Mouse (Mus musculus): ENCODE results near the gene Vps13d. TPM values are rescaled to one million over a fixed set of nuclear protein-coding genes. Genes with fewer than 3 reads are reported as not detected.

Vps13d gene
- polyA plus RNA-seq, 1 experiment, result 15.6 TPM

DNA sequence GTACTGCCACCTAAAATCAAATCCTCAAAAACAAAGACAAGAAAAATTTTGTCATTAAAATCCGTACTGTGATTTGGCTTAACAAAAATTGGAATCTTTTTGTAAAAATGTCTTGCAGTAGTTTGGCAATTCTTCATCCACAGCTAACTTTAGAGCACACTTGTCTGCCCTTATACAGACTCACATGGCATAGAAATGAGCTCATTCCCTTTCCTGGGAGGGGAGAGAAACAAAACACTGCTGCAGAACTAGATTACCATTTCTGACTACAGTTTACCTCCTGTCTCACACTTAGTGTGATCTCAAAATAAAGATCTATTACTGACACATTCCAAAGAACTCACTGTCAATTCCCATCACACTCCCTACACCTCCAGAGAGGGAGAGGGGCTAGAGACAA, 58.1 kb downstream of the Vps13d start:
- H3K36me3 ChIP-seq (ENCODE audit: control insufficient read depth, insufficient read depth, low read length, poor library complexity, severe bottlenecking), result peaks cover 14% of the 10 kb centered on the region

GRCm38 (mm10) chr4:145135473-145135872, 59.3 kb downstream of the Vps13d start:
- Histone ChIP-seq H3K4me3 (ENCODE audit: low read depth, low read length) (no peak overlapping the region), H3K9me3 (replicated peaks; ENCODE audit: control insufficient read depth, insufficient read depth, low read length, poor library complexity, severe bottlenecking) (no peaks in the 10 kb centered on the region), H3K4me1 (ENCODE audit: control insufficient read depth, insufficient read depth, low read length) (no peaks in the 10 kb centered on the region), H3K27ac (ENCODE audit: insufficient read depth, low read length) (no peak overlapping the region), H3K9ac (ENCODE audit: low read depth, poor library complexity, severe bottlenecking) (no peak overlapping the region), H3K27me3 (ENCODE audit: control insufficient read depth, insufficient read depth, low read length, poor library complexity, severe bottlenecking) (no peaks in the 10 kb centered on the region), H3K36me3 (ENCODE audit: control insufficient read depth, insufficient read depth, low read length, poor library complexity, severe bottlenecking) (peaks cover 12% of the 10 kb centered on the region)
- no peak for TF ChIP-seq CTCF (IDR thresholded peaks at IDR 0.05; ENCODE audit: low read depth, low read length)
- no peak for TF ChIP-seq POLR2A (IDR thresholded peaks at IDR 0.05; ENCODE audit: insufficient read depth, low read length)
- no peak for TF ChIP-seq EP300 (IDR thresholded peaks at IDR 0.05; ENCODE audit: insufficient read depth, low read depth, low read length)

More for the DNA sequence above, 58.1 kb downstream of the Vps13d start:
- Histone ChIP-seq H3K27ac (ENCODE audit: insufficient read depth, low read length) (no peak overlapping the region), H3K9ac (ENCODE audit: low read depth, poor library complexity, severe bottlenecking) (no peak overlapping the region), H3K27me3 (ENCODE audit: control insufficient read depth, insufficient read depth, low read length, poor library complexity, severe bottlenecking) (no peaks in the 10 kb centered on the region), H3K9me3 (replicated peaks; ENCODE audit: control insufficient read depth, insufficient read depth, low read length, poor library complexity, severe bottlenecking) (no peaks in the 10 kb centered on the region), H3K4me3 (ENCODE audit: low read depth, low read length) (no peak overlapping the region), H3K4me1 (ENCODE audit: control insufficient read depth, insufficient read depth, low read length) (no peaks in the 10 kb centered on the region)
- TF ChIP-seq EP300 (IDR thresholded peaks at IDR 0.05; ENCODE audit: insufficient read depth, low read depth, low read length), result no peak
- no peak for TF ChIP-seq POLR2A (IDR thresholded peaks at IDR 0.05; ENCODE audit: insufficient read depth, low read length)
- TF ChIP-seq CTCF (IDR thresholded peaks at IDR 0.05; ENCODE audit: low read depth, low read length), result no peak

DNA sequence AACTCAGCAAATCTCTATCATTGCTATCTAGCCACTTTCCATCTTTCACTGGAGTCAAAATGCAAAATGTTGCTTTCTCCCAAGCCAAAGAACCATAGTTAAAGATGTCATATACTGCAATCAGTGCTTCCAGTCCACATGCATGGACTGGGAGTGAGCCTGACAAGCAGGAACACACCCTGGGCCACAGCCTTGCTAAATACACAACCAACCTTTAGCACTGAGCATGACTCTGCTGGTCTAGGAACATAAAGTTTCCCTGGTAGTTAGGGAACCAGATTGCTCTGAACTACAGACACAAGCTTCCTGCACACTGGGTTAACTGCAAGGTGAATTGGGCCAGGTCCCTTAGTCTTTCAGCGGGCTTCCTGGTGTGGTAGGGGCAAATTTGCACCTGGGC, 64.0 kb downstream of the Vps13d start:
- Histone ChIP-seq H3K36me3 (ENCODE audit: control insufficient read depth, insufficient read depth, low read length, poor library complexity, severe bottlenecking) (0 out of 2 replicates have a peak, but pooled peaks cover 8% of the 10 kb centered on the region), H3K9me3 (replicated peaks; ENCODE audit: control insufficient read depth, insufficient read depth, low read length, poor library complexity, severe bottlenecking) (no peaks in the 10 kb centered on the region), H3K9ac (ENCODE audit: low read depth, poor library complexity, severe bottlenecking) (no peak overlapping the region), H3K4me1 (ENCODE audit: control insufficient read depth, insufficient read depth, low read length) (no peaks in the 10 kb centered on the region), H3K27ac (ENCODE audit: insufficient read depth, low read length) (no peak overlapping the region), H3K27me3 (ENCODE audit: control insufficient read depth, insufficient read depth, low read length, poor library complexity, severe bottlenecking) (no peaks in the 10 kb centered on the region), H3K4me3 (ENCODE audit: low read depth, low read length) (no peak overlapping the region)
- no peak for TF ChIP-seq EP300 (IDR thresholded peaks at IDR 0.05; ENCODE audit: insufficient read depth, low read depth, low read length)
- no peak for TF ChIP-seq CTCF (IDR thresholded peaks at IDR 0.05; ENCODE audit: low read depth, low read length)
- TF ChIP-seq POLR2A (IDR thresholded peaks at IDR 0.05; ENCODE audit: insufficient read depth, low read length), result no peak

- Histone ChIP-seq H3K27ac (ENCODE audit: insufficient read depth, low read length) (no peak overlapping the region), H3K36me3 (ENCODE audit: control insufficient read depth, insufficient read depth, low read length, poor library complexity, severe bottlenecking) (0 out of 2 replicates have a peak, but pooled peaks cover 8% of the 10 kb centered on the region), H3K4me1 (ENCODE audit: control insufficient read depth, insufficient read depth, low read length) (no peaks in the 10 kb centered on the region), H3K9me3 (replicated peaks; ENCODE audit: control insufficient read depth, insufficient read depth, low read length, poor library complexity, severe bottlenecking) (no peaks in the 10 kb centered on the region), H3K27me3 (ENCODE audit: control insufficient read depth, insufficient read depth, low read length, poor library complexity, severe bottlenecking) (no peaks in the 10 kb centered on the region), H3K9ac (ENCODE audit: low read depth, poor library complexity, severe bottlenecking) (no peak overlapping the region), H3K4me3 (ENCODE audit: low read depth, low read length) (no peak overlapping the region)
- TF ChIP-seq POLR2A (IDR thresholded peaks at IDR 0.05; ENCODE audit: insufficient read depth, low read length) (no peak), CTCF (IDR thresholded peaks at IDR 0.05; ENCODE audit: low read depth, low read length) (no peak), EP300 (IDR thresholded peaks at IDR 0.05; ENCODE audit: insufficient read depth, low read depth, low read length) (no peak)
These were observed 64.8 kb downstream of the Vps13d start for GRCm38 (mm10) chr4:145129956-145130548.

DNA sequence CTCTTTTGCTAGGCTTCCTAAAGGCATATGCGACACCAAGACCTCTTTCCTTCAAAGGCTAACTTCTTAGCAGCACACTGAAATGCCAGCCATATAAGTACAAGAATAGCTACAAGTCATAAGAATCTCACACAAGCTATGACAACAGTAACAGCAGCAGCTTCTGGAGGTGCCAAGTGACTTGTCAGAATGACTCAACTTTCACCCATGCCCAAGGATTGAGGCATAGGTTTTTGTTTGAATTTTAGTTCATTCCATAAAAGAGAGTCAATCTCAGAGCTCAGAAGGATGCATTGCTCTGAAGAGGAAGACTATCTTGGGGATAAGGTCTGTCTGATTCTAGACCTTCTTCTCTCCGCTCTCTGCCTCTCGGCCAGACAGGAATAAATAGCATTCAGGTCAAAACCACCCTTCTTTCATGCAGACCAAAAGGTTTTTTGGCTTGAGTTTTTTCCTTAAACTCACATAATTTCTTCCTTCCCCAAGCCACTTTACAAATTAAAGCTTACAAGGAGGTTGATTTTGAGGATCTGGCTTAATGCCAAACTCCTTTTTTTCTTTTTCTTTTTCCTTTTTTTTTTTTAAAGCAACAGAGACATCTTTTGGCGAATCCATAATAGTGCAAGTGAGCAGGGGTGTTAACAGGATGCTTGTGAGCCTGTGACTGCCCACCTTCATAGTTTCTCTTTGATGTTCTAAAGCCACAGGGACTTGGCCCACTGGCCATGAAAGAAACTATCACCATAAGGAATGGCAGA, 69.2 kb downstream of the Vps13d start:
- Histone ChIP-seq H3K9me3 (replicated peaks; ENCODE audit: control insufficient read depth, insufficient read depth, low read length, poor library complexity, severe bottlenecking) (no peaks in the 10 kb centered on the region), H3K4me1 (ENCODE audit: control insufficient read depth, insufficient read depth, low read length) (no peaks in the 10 kb centered on the region), H3K9ac (ENCODE audit: low read depth, poor library complexity, severe bottlenecking) (no peak overlapping the region), H3K27me3 (ENCODE audit: control insufficient read depth, insufficient read depth, low read length, poor library complexity, severe bottlenecking) (no peaks in the 10 kb centered on the region), H3K36me3 (ENCODE audit: control insufficient read depth, insufficient read depth, low read length, poor library complexity, severe bottlenecking) (peaks cover 7% of the 10 kb centered on the region; the same call in 1 of the 2 replicates), H3K4me3 (ENCODE audit: low read depth, low read length) (no peak overlapping the region), H3K27ac (ENCODE audit: insufficient read depth, low read length) (no peak overlapping the region)
- TF ChIP-seq EP300 (IDR thresholded peaks at IDR 0.05; ENCODE audit: insufficient read depth, low read depth, low read length) (no peak), POLR2A (IDR thresholded peaks at IDR 0.05; ENCODE audit: insufficient read depth, low read length) (no peak), CTCF (IDR thresholded peaks at IDR 0.05; ENCODE audit: low read depth, low read length) (no peak)

- Histone ChIP-seq H3K9me3 (replicated peaks; ENCODE audit: control insufficient read depth, insufficient read depth, low read length, poor library complexity, severe bottlenecking) (no peaks in the 10 kb centered on the region), H3K36me3 (ENCODE audit: control insufficient read depth, insufficient read depth, low read length, poor library complexity, severe bottlenecking) (peaks cover 5% of the 10 kb centered on the region; the same call in 1 of the 2 replicates), H3K9ac (ENCODE audit: low read depth, poor library complexity, severe bottlenecking) (no peak overlapping the region), H3K4me1 (ENCODE audit: control insufficient read depth, insufficient read depth, low read length) (no peaks in the 10 kb centered on the region), H3K27ac (ENCODE audit: insufficient read depth, low read length) (no peak overlapping the region), H3K4me3 (ENCODE audit: low read depth, low read length) (no peak overlapping the region), H3K27me3 (ENCODE audit: control insufficient read depth, insufficient read depth, low read length, poor library complexity, severe bottlenecking) (no peaks in the 10 kb centered on the region)
- TF ChIP-seq EP300 (IDR thresholded peaks at IDR 0.05; ENCODE audit: insufficient read depth, low read depth, low read length) (no peak), POLR2A (IDR thresholded peaks at IDR 0.05; ENCODE audit: insufficient read depth, low read length) (no peak), CTCF (IDR thresholded peaks at IDR 0.05; ENCODE audit: low read depth, low read length) (no peak)
These were observed 70.4 kb downstream of the Vps13d start for GRCm38 (mm10) chr4:145124419-145124818.
